Mouse (Mus musculus) ES-E14 (cell line): ENCODE measurements around the gene Mapk8ip3.

Source experiments
- HCFC1 ChIP-seq: IDR thresholded peaks from 2 replicates; pipeline ENCODE4 v1.6.1; 2012; ENCODE audit warnings: low read length, inconsistent platforms, borderline replicate concordance; ENCODE audit not compliant: insufficient read depth
- ZC3H11A ChIP-seq: IDR thresholded peaks from 2 replicates; pipeline ENCODE4 v1.6.1; 2012; ENCODE audit warnings: low read depth, mild to moderate bottlenecking, inconsistent platforms, low read length, borderline replicate concordance

DNA sequence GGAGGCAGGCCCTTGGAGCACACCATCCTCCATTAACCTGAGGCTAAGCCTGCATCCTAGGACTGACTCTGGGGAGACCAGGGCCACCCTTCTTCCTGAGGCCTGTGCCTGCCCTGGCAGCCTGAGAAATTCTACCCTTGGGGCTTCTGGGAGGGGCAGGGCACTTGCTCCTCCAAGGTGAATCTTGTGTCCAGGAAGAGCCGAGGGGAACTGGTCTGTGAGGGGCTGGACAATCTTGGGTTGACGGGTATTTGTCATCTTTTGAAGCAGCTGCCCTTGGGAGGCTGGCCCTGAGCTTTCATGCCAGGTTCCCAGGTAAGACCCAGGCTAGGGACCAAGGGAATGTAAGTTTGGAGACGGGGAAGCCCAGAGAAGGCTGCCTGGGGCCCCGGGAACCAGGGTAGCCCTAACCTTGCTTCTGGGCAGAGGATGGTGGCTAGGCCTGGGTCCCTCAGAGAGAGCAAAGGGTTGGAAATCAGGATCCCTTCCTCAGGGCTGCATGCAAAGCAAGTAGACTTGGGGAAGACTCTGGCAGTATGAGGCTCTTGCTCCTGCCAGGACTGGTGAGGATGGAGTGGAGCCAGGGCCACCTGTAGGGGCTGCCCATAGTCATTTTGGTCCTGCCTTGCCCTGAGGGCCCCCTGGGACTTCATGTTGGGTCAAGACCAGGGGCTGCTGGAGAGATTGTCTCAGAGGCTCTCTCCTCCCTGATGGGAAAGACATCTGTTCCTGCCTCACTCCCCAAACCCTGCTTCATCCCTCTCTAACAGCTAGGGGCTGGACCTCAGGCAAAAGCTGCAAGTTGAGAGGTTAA lies 38.5 kb downstream of the Mapk8ip3 start:
- TF ChIP-seq HCFC1 (no peak), ZC3H11A (no peak)
